Mouse (Mus musculus) ES-E14 (cell line): ENCODE measurements around the gene Gabbr2. TPM values are rescaled to one million over a fixed set of nuclear protein-coding genes. Genes with fewer than 3 reads are reported as not detected.
A peak's percentile ranks its signal among the peaks of the same experiment; 100 is the strongest.

Experiments used
- DNase-seq: peaks from one replicate; pipeline ENCODE4 v3.0.0-alpha.2; 2013; ENCODE audit warnings: low read depth, low spot score
- H3K27ac ChIP-seq: 2 replicates; pipeline ENCODE4 v1.5.1; 2012; ENCODE audit warnings: low read depth, mild to moderate bottlenecking, low read length, moderate library complexity, mixed read lengths; ENCODE audit not compliant: poor library complexity, insufficient read depth, severe bottlenecking
- H3K36me3 ChIP-seq: 2 replicates; pipeline ENCODE4 v1.6.1; 2012; ENCODE audit warnings: mild to moderate bottlenecking, low read length, moderate library complexity, mixed read lengths; ENCODE audit not compliant: control insufficient read depth, poor library complexity, insufficient read depth, severe bottlenecking
- H3K4me1 ChIP-seq, 2 experiments: fragments of 150-350 bp in 1 of 2; sonication (generic) in 1 of 2; 2 replicates each; pipeline ENCODE4 v1.6.1; 2012; ENCODE audit warnings: low read length in 2 of 2, mild to moderate bottlenecking in 1 of 2, mixed read lengths in 1 of 2; ENCODE audit not compliant: control insufficient read depth in 2 of 2, insufficient read depth in 2 of 2, poor library complexity in 1 of 2
- H3K4me3 ChIP-seq, 2 experiments: fragments of 150-350 bp in 1 of 2; sonication (generic) in 1 of 2; 2 replicates each; pipeline ENCODE4 v1.5.1; 2012; ENCODE audit warnings: low read length in 2 of 2, low read depth in 1 of 2, mild to moderate bottlenecking in 1 of 2, mixed read lengths in 1 of 2; ENCODE audit not compliant: insufficient read depth in 1 of 2, poor library complexity in 1 of 2, severe bottlenecking in 1 of 2
- H3K9ac ChIP-seq: 2 replicates; pipeline ENCODE4 v1.6.1; 2012; ENCODE audit warnings: low read depth, mild to moderate bottlenecking, low read length, mixed read lengths; ENCODE audit not compliant: poor library complexity, insufficient read depth, severe bottlenecking
- H3K9me3 ChIP-seq: fragments of 150-350 bp; sonication (generic); 2 replicates; pipeline ENCODE4 v1.6.1; 2012; ENCODE audit warnings: low read depth, mild to moderate bottlenecking, low read length; ENCODE audit not compliant: control insufficient read depth, insufficient read depth
- CHD2 ChIP-seq: IDR thresholded peaks from 2 replicates; pipeline ENCODE4 v1.6.1; 2014; ENCODE audit warnings: mild to moderate bottlenecking, low read depth, low read length, inconsistent platforms
- HCFC1 ChIP-seq: IDR thresholded peaks from 2 replicates; pipeline ENCODE4 v1.6.1; 2012; ENCODE audit warnings: low read length, inconsistent platforms, borderline replicate concordance; ENCODE audit not compliant: insufficient read depth
- MAFK ChIP-seq: IDR thresholded peaks from 2 replicates; pipeline ENCODE4 v1.6.1; 2014; ENCODE audit warnings: mild to moderate bottlenecking, low read depth, low read length, inconsistent platforms; ENCODE audit not compliant: insufficient read depth
- ZC3H11A ChIP-seq: IDR thresholded peaks from 2 replicates; pipeline ENCODE4 v1.6.1; 2012; ENCODE audit warnings: low read depth, mild to moderate bottlenecking, inconsistent platforms, low read length, borderline replicate concordance
- ZNF384 ChIP-seq: IDR thresholded peaks from 2 replicates; pipeline ENCODE4 v1.6.1; 2012; ENCODE audit warnings: low read depth, low read length, inconsistent platforms
- in situ Hi-C, 2 experiments: fragments of 600-800 bp; cut with MboI; formaldehyde crosslinking; loops; one replicate each; pipeline ENCODE4 v1.15.1; 2025; ENCODE audit warnings: low sequenced_read_pairs in 2 of 2, inconsistent platforms in 1 of 2; ENCODE audit not compliant: unreplicated experiment in 2 of 2
- total RNA-seq: library from RNA; depleted of rRNA; stranded (reverse); fragments of 300-350 nt; gene quantifications from 2 replicates; pipeline ENCODE4 v1.2.3, GENCODE M21; 2012

Gabbr2 gene
- total RNA-seq, 1 experiment: 0.09 TPM

DNA sequence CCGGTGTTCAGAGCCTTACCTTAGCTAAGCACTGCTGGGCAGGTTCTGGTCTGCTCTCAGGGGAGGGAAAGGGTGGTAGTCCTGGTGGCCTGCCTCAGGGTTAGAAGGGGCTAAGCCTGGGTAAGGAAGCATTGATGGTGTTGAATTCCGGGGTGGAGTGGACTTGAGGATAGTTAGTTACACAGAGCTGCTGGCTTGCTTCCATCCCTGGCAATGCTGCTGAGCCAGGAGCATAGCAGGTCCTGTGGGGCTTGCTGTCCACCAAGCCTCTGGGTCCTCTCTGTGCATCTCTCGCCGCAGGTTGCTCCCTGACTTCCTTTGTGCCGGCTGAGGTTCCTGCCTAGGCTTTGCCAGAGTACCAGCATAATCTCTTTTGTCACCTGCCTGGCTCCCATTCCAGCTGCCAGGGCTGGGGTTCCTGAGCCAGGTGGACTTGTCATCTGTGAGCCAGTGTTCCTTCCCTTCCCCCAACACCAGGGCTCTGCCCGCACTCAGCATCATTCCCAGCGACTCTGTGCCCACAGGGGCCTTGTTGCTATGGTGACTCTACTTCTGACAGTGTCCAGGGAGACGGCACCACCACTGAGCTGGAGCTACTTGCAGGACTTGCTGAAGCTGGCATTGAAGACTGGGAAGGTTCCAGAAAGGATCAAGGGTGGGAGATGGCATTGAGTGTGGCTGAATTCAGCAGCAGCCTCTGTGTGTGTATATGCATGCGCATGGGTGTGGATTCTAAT lies 262.2 kb downstream of the Gabbr2 start:
- Histone ChIP-seq H3K36me3 (no peaks in the 10 kb centered on the region), H3K27ac (peak overlapping the region; percentile 26; the same call in 1 of the 2 replicates), H3K4me3 (no peak overlapping the region), H3K9ac (no peak overlapping the region), H3K4me1 (no peaks in the 10 kb centered on the region), H3K9me3 (no peaks in the 10 kb centered on the region)
- DNase-seq: no peak
- in situ Hi-C loops: no loop called here
- TF ChIP-seq ZC3H11A (no peak), CHD2 (no peak), HCFC1 (no peak), ZNF384 (no peak), MAFK (no peak)

DNA sequence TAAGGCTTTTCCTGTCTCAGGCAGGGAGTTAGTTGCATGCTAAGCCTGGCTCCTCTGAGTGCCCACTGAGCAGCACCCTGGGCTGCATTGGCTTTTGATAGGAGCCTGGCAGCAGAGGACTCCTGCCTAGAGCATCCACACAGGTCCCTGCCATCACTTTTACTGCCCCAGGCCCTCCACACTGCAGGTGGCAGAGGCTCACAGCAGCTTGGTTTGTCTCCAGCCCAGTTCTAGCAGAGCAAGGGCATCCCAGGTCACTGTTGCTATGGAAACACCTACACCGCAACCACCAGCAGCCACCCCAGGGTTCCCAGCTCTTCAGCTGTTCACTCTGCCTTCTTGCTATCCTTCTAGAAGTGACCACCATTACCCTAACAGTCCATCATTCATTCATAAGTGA lies 263.4 kb downstream of the Gabbr2 start:
- H3K9me3 ChIP-seq: no peaks in the 10 kb centered on the region
- H3K4me3 ChIP-seq: no peak overlapping the region
- H3K36me3 ChIP-seq: no peaks in the 10 kb centered on the region
- TF ChIP-seq ZC3H11A (no peak), ZNF384 (no peak), MAFK (no peak), HCFC1 (no peak), CHD2 (no peak)
- H3K4me1 ChIP-seq: no peaks in the 10 kb centered on the region
- H3K27ac ChIP-seq: no peak overlapping the region
- peak; percentile 19 for DNase-seq
- no peak overlapping the region for H3K9ac ChIP-seq
- in situ Hi-C loops: no loop called here

DNA sequence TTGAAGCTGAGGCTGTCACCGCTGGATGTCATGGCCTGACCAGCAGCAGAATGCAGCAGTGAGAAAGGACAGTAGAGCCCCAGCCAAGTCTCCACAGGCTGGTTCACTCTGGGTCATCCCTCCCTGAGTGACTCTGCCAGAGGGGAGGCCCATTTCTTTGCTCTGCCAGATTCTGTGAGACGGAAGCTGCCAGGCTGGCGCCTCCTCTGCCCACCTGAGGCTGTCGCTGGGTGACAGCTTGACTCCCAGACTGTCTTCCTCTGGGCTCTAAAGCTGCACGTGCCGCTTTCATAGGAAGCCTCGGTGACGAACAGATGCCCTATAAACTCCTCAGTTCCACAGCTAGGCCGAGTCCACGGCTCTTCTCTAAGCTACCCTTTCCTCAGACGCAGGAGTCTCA lies 264.5 kb downstream of the Gabbr2 start:
- no peak for DNase-seq
- no peaks in the 10 kb centered on the region for H3K4me1 ChIP-seq
- in situ Hi-C loops: no loop called here
- H3K9ac ChIP-seq: no peak overlapping the region
- TF ChIP-seq ZNF384: no peak
- TF ChIP-seq CHD2: no peak
- TF ChIP-seq ZC3H11A: no peak
- TF ChIP-seq HCFC1: no peak
- no peak for TF ChIP-seq MAFK
- no peaks in the 10 kb centered on the region for H3K9me3 ChIP-seq
- no peak overlapping the region for H3K27ac ChIP-seq
- H3K36me3 ChIP-seq: no peaks in the 10 kb centered on the region
- no peak overlapping the region for H3K4me3 ChIP-seq

DNA sequence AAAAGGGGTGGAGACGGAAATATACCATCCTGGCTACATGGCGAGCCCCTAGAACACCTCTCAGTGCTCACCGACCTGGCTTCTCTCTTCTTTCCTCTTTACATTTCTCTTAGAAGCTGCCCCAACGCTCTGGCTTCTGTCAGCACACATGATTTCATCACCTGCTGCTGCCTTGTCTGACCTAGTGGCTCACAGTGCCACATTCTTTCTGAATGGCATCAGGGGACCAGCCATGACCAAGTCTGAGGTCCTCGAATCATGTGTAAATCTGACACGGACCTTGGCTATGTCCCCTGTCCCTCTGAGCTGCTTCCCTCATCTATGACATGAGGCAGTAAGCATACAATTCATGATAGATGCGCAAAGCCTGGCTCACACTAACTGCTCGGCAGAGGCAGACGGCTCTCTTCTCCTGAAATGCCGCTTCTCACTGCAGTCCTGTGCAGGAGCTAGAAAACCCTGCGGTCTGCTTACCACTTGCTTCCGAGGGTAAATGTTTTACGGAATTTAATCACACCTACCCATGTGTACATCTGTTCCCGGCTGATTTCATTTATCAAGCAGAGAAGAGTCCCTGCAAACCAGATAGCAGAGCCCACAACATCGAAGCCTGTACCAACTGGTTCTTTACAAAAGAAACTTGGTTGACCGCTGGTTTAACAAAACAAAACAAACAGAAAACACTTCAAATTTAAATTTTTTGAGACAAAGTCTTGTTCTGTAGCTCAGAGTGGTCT lies 270.7 kb downstream of the Gabbr2 start:
- H3K9me3 ChIP-seq: no peaks in the 10 kb centered on the region
- H3K36me3 ChIP-seq: no peaks in the 10 kb centered on the region
- H3K27ac ChIP-seq: no peak overlapping the region
- TF ChIP-seq HCFC1 (no peak), ZC3H11A (no peak), MAFK (no peak), ZNF384 (no peak), CHD2 (no peak)
- in situ Hi-C loops: no loop called here
- no peak overlapping the region for H3K9ac ChIP-seq
- DNase-seq: no peak
- H3K4me1 ChIP-seq: peaks cover 0 to 3% of the 10 kb centered on the region in 2 experiments; a peak in 1 of 4 replicates
- no peak overlapping the region for H3K4me3 ChIP-seq
